Mouse (Mus musculus): ENCODE results near the gene Prx.
"Not testable (repeated sequence)": the region's sequence is repeated elsewhere in the genome, so short reads cannot be mapped to it uniquely, and the experiment has no call there.

The Prx gene

GRCm38 (mm10) chr7:27483860-27484259 is 15.3 kb upstream of the Prx start:
- no peak for DNase-seq (ENCODE audit: low spot score in 2 of 2)

DNA sequence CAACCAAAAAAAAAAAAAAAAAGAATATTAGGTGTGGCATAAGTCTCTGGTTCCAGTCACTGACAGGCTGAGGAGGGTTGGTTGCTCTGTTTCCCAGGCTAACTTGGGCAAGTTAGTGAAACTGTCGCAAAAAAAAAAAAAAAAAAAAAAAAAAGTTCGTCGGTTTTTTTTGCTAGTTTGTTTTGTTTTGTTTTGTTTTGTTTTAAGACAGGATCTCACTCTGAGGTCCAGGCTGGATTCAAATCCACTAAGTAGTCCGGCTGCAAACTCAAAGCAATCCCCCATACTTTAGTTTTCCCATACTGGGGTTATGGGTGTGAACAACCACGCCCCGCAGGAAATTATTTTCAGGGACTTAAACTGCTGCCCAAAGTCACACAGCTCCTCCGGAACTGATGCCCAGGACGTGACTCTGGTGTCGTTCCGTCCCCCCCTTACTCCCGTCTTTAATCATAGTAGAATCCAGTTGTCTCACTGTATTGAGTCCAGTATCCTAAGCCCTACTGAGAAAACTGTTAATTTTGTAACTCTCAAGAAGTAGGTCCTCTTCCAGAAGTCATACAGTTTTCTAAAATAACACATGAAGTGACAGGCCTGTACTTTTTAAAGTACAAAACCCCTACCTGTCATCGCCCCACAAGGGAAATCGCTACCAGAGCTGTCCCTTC is 12.9 kb upstream of the Prx start:
- no peak for DNase-seq (ENCODE audit: low spot score in 2 of 2)

GRCm38 (mm10) chr7:27486770-27487697 is 12.1 kb upstream of the Prx start, which contains the start of gene Sertad1:
TSS of gene Sertad1 (plus strand) at chr7:27486910.
- DNase-seq (ENCODE audit: low spot score in 2 of 2): peak; percentile 100

DNA sequence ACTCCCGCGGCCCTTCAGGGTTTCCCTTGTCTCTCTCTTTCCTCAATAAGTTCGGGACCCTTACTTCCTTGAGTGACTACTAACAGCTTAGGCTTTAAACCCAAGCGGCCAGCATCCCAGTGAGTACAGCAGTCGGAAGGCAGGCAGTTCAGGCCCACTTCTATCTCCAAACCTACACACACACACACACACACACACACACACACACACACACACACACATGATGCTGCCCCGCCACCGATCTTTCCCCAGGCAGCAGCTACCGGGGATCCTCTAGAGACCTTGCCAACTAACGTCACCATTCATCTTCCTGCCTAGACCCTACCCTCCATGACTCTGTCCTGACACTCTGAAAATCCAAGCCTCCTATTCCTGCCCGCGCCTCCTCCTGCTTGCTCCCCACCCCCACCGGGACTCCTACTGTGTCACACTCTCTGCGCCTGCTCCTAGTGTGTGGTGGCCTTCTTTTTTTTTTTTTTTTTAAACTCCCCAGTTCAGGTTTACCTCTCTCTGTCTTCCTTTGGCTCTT is 11.3 kb upstream of the Prx start:
- DNase-seq (ENCODE audit: low spot score in 2 of 2): peak in 1 of 2 experiments; percentile 63

DNA sequence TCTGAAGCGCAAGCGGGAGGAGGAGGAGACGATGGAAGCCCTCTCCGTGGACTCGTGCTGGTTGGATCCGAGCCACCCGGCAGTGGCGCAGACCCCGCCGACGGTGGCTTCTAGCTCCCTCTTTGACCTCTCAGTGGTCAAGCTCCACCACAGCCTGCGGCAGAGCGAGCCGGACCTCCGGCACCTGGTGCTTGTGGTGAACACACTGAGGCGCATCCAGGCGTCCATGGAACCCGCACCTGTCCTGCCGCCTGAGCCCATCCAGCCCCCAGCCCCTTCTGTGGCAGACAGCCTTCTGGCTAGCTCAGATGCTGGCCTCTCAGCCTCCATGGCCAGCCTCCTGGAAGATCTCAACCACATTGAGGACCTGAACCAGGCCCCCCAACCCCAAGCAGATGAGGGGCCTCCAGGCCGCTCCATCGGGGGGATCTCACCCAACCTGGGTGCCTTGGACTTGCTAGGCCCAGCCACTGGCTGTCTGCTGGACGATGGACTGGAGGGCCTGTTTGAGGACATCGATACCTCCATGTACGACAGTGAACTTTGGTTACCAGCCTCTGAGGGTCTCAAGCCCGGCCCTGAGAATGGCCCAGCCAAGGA is 9.8 kb upstream of the Prx start:
- no peak for DNase-seq (ENCODE audit: low spot score in 2 of 2)

DNA sequence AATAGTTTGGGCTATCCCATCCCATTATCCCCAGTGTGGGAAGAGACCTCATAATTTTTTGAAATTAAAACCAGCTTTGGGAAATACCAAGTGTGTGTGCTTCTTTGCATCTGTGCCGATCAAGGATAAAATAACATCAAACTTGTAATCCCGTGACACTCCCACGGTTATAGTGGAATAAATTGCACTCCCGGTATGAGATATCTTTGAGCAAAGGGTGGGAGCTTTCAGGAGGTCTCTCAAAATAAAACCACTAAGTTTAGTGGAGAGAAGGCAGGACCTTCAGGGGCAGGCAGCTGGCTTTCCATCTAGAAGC is 8.9 kb upstream of the Prx start:
- no peak for DNase-seq (ENCODE audit: low spot score in 2 of 2)

- peak; percentile 74 to 78 for DNase-seq (ENCODE audit: low spot score in 2 of 2)
Observed at GRCm38 (mm10) chr7:27490543-27491329, 8.4 kb upstream of the Prx start.

DNA sequence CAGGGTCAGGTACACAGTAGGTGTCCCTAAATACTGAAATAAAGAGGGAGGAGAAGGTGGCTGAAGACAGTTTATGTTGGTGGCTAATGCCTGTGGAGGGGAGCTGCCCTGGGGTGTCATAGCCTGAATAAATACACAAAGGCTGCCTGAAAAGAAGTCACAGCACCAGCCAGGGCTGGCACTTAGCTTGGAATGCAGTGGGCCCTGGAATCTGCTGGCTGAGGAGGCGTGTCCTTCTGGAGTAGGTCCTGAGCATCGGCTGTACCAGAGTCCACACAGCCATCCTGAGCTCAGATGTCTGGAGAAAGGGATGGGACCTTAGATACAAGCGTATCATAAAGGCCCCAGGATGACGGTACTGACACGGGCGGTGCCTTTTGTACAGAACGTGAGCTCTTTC is 7.3 kb upstream of the Prx start:
- DNase-seq (ENCODE audit: low spot score in 2 of 2): no peak

DNA sequence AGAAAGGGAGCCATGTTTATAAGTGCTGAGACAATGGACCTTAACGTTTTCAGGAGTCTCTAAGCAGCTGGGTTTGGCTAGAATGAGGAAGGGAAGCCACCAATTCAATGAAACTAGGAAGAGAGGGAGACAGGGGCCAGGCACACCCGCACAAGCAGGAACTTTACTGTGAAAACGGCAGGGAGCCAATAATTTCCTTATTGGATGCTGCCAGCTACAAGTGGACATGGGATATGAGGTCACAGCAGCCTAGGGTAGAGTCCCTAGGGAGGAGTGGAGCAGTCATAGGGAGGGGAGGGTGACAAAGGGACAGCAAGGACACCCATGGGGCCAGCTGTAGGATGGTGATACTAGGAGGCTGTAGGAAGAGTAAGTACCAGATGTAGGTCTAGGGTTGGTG is 6.1 kb upstream of the Prx start:
- no peak for DNase-seq (ENCODE audit: low spot score in 2 of 2)

- no peak for DNase-seq (ENCODE audit: low spot score in 2 of 2)
Observed at GRCm38 (mm10) chr7:27493450-27493849, 5.7 kb upstream of the Prx start.

DNA sequence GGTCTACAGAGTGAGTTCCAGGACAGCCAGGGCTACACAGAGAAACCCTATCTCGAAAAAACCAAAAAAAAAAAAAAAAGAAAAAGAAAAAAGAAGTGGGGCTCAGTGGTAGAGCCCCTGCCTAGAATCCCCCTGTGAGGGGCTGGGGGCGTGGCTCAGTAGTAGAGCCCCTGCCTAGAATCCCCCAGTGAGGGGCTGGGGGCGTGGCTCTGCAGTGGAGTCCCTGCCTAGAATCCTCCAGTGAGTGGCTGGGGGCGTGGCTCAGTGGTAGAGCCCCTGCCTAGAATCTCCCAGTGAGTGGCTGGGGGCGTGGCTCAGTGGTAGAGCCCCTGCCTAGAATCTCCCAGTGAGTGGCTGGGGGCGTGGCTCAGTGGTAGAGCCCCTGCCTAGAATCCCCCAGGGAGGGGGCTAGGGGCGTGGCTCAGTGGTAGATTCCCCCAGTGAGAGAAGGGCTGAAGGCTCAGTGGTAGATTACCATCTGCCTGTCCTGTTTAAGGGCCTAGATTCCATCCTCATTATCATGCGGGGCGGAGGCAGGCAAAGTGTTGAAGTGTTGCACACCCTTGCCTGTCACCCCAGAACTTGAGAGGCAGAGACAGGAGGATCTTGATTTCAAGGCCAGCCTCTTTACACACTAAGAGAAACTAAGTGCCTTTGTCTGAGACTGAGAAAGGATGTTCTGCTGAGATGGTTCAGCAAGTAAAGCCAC is 4.3 kb upstream of the Prx start:
- DNase-seq (ENCODE audit: low spot score in 2 of 2): not testable (repeated sequence)

DNA sequence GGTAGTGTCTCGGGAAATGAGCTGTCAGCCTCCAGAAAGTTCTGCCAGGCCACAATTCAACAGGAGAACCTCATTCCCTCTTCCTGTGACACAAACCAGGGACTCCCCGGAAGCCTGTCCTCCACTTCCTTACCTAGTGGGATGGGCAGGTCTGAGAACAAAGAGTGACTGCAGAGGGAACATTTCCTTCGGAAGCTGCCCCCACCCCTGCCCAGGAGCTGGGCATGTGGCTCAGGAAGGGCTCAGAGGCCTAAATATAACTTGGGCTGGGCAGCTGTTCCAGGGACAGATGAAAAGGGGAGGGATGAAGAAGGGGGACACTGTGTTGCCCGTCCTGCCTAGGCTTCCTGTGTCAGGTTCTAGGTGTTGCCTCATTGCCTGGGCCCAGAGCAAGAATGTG is 2.5 kb downstream of the Prx start:
- DNase-seq (ENCODE audit: low spot score in 2 of 2): no peak

GRCm38 (mm10) chr7:27506765-27507370 is 7.7 kb downstream of the Prx start:
- no peak for DNase-seq (ENCODE audit: low spot score in 2 of 2)

DNA sequence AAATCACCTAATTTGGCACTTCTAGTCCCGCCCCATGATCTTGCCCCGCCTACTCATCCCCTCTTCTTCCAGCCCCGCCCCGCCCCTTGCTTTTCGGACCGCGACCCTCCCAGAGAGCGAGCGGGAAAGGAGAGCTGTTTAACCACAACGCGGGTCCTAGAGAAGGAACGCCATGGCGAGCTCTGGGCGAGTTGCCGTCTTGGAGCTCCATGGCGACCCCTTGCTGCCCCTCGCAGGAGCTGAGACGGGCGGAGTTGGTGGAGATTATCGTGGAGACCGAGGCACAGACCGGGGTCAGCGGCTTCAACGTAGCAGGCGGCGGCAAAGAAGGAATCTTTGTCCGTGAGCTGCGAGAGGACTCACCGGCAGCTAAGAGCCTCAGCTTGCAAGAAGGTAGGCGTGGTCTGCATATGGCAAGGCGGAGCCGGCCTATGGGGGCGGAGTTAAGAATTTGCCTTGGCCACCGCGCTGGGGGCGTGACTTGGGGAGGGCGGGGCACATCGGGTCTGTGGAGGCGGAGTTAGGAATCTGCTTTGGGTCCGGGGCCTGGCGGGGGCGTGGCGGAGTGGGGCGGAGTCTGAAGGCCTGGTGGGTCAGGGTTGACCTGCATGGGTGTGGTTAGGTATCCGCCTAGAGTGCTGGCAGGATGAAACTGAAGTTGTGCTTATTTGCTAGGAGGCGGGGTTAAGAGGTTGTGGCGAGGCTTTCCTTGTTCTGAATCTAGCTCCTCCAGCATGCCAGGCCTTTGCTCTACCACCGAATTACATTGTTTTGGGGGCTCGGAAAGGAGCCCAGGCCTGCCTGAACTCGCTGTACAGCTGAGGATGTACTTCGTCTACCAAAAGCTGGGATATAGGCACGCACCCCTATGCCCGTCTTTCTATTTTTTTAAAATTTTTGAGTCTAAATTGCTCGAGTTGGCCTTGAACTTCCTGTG is 8.9 kb downstream of the Prx start:
- DNase-seq (ENCODE audit: low spot score in 2 of 2): peak; percentile 88 to 89

DNA sequence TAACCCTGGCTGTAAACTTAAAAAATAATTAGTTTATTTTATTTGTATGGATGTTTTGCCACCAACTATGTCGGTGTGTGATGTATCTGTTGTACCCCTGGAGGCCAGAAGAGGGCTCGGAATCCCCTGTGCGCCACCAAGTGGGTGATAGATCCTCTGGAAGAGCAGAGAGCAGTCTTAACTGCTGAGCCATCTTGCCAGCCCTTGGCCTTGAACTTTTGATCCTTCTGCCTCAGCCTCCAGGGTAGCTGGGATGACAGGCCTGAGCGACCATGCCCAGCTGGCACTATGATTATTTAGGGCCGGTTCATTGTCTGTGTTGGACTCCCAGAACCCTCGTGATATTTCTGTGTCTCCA is 9.5 kb downstream of the Prx start:
- DNase-seq (ENCODE audit: low spot score in 2 of 2): no peak

DNA sequence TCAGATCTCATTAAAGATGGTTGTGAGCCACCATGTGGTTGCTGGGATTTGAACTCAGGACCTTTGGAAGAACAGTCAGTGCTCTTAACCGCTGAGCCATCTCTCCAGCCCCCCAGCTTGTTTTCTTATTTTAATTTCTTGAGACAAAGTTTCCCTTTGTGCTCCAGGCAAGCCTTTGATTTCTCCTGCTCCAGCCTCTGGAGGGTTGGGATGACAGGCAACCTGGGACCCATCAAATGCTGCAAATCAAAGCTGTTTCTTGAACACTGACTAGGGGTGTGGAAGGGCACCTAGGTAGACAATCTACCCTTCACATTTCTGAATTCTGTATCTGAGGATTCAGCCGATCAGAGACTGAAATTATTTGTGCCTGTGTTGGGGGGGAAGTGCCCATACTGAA is 11.7 kb downstream of the Prx start:
- DNase-seq (ENCODE audit: low spot score in 2 of 2): no peak

DNA sequence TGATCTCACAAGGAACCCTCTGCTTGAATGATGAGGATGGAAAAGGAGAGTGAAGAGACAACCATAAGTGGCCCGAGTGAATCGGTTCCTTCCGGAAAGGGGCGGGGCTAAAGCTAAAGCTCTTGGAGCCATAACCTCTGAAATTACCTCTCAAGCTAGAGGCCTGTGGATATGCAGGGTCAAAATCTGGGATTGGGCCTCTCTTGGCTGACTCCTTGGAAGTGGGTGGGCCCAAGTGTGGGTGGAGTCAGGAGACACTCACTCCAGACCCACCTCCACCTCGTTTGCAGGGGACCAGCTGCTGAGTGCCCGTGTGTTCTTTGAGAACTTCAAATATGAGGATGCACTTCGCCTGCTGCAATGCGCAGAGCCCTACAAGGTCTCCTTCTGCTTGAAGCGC is 15.8 kb downstream of the Prx start:
- no peak for DNase-seq (ENCODE audit: low spot score in 2 of 2)

DNA sequence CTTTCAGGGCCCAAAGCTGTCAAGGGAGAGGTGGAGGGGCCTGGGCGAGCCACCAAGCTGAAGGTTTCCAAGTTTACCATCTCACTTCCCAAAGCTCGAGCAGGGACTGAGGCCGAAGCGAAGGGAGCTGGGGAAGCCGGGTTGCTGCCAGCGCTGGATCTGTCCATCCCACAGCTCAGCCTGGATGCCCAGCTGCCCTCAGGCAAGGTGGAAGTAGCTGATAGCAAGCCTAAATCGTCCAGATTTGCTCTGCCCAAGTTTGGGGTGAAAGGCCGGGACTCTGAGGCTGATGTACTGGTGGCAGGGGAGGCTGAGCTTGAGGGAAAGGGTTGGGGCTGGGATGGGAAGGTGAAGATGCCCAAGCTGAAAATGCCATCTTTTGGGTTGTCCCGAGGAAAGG is 19.2 kb downstream of the Prx start:
- no peak for DNase-seq (ENCODE audit: low spot score in 2 of 2)

DNA sequence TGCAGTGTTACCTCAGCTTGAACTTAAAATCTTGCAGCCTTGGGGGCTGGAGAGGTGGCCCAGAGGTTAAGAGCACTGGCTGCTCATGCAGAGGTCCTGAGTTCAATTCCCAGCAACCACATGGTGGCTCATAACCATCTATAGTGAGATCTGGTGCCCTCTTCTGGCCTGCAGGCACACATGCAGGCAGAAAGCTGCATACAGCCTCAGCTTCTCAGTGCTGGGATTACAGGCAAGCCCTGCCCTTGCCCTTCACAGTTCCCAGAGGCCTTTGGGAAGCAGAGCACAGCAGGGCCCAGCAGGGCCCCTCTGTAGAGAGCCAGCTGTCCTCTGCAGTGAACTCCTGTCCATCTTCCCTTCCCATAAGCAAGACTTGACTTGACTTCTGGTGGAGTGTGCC is 21.0 kb downstream of the Prx start:
- no peak for DNase-seq (ENCODE audit: low spot score in 2 of 2)

- no peak for DNase-seq (ENCODE audit: low spot score in 2 of 2)
Observed at GRCm38 (mm10) chr7:27520599-27520998, 21.5 kb downstream of the Prx start.
